Mouse (Mus musculus) heart, embryonic 11.5 days (tissue): ENCODE measurements at regions not wholly inside any gene's neighbourhood (a gene's known extent, or its start where the extent isn't known, plus 50 kb on each side); places are given as distances from the start of the nearest gene placed in this dataset.

Source experiments
- ATAC-seq: fragments of 200-750 bp; cut with Nextera tagmentation; replicated peaks from 2 replicates; pipeline ENCODE4 v1.8.0; 2017; ENCODE audit warnings: moderate library complexity; ENCODE audit not compliant: insufficient number of reproducible peaks, low FRiP score, low TSS enrichment
- H3K27ac ChIP-seq: fragments of 300-500 bp; sonication (generic); 2 replicates; pipeline ENCODE4 v1.5.1; 2014; ENCODE audit warnings: mild to moderate bottlenecking, low read depth, low read length
- H3K27me3 ChIP-seq: fragments of 300-500 bp; sonication (generic); 2 replicates; pipeline ENCODE4 v1.6.1; 2014; ENCODE audit warnings: mild to moderate bottlenecking, low read length, mixed read lengths; ENCODE audit not compliant: control insufficient read depth, insufficient read depth
- H3K36me3 ChIP-seq: fragments of 300-500 bp; sonication (generic); 2 replicates; pipeline ENCODE4 v1.6.1; 2014; ENCODE audit warnings: mild to moderate bottlenecking, low read length, moderate library complexity, mixed read lengths; ENCODE audit not compliant: control insufficient read depth, insufficient read depth
- H3K4me1 ChIP-seq: fragments of 300-500 bp; sonication (generic); 2 replicates; pipeline ENCODE4 v1.6.1; 2014; ENCODE audit warnings: low read length; ENCODE audit not compliant: control insufficient read depth, insufficient read depth
- H3K4me2 ChIP-seq: fragments of 300-500 bp; sonication (generic); 2 replicates; pipeline ENCODE4 v1.6.1; 2014; ENCODE audit warnings: mild to moderate bottlenecking, moderate library complexity
- H3K4me3 ChIP-seq: fragments of 300-500 bp; sonication (generic); 2 replicates; pipeline ENCODE4 v1.5.1; 2014; ENCODE audit warnings: low read depth, low read length
- H3K9ac ChIP-seq: fragments of 300-500 bp; sonication (generic); 2 replicates; pipeline ENCODE4 v1.6.1; 2014; ENCODE audit warnings: mild to moderate bottlenecking, low read depth, low read length, moderate library complexity
- H3K9me3 ChIP-seq: fragments of 300-500 bp; sonication (generic); replicated peaks from 2 replicates; pipeline ENCODE4 v1.6.1; 2016; ENCODE audit warnings: low read length; ENCODE audit not compliant: control insufficient read depth
- WGBS: fragments of 180-500 bp; shearing (Covaris S2); extraction: QIAGEN DNeasy Blood & Tissue Kit; methylation state at CpG from one replicate; pipeline ENCODE4 v1.1.7; 2014; ENCODE audit not compliant: insufficient replicate concordance; 5-methylcytosine and 5-hydroxymethylcytosine counted together

DNA sequence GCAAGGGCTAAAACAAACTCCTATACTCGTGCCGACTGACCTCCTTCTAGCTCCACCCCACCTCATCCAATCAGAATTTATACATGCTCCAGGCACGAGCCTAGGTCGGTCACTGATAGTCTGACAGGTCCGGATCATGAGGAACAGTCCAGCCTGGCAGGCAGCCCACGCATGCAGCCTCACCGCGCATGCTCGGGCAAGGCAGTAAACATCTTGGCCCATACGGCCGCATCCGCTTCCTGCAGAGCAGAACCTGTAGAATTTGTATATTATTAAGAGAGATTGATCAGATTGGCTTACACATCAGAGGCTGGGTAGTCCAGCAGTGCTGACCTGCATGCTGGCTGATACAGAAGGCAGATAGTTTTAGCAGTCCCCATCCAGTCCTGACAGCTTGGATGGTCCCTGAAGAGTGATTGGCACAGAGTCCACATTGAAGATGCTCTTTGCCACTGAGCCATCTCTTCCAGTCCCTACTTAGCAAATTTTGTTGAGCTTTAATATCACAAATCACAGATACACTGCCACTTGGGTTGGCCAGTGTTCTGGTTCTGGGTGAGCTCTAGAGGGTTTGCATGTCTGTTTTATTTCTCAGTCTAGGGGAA lies 78.2 kb upstream of the Tmem150c start:
- H3K4me2 ChIP-seq = no peak overlapping the region
- no peaks in the 10 kb centered on the region for H3K4me1 ChIP-seq
- H3K9me3 ChIP-seq = no peaks in the 10 kb centered on the region; the same call in 1 of the 2 replicates
- H3K9ac ChIP-seq = no peak overlapping the region
- no peaks in the 10 kb centered on the region for H3K36me3 ChIP-seq
- H3K27me3 ChIP-seq = no peaks in the 10 kb centered on the region
- WGBS = 87% methylated on average over 12 of the region's 12 CpGs
- ATAC-seq = no peak
- no peak overlapping the region for H3K27ac ChIP-seq
- H3K4me3 ChIP-seq = no peak overlapping the region

DNA sequence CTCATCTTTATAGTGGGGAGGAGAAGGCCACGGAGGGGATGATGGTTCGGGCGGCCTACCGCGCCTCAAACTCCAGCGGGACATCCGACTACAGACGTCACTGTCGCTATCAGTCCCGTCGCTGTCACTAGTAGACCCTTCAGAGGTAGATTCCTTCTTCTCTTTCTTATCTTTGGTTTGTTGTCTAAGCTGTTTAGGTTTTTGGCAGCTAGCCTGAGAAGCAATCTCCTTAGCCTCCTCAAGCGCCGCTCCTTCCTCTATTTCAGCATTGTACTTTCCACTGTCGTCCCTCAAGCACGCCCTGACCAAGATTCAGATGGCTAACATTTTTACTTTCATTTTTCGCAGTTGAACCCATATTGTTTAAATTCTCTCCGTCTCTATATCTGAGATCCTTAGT lies 76.7 kb upstream of the Tmem150c start:
- WGBS = 84% methylated on average over 17 of the region's 17 CpGs
- no peaks in the 10 kb centered on the region for H3K36me3 ChIP-seq
- H3K9ac ChIP-seq = no peak overlapping the region
- H3K4me1 ChIP-seq = no peaks in the 10 kb centered on the region
- no peak overlapping the region for H3K4me3 ChIP-seq
- no peak overlapping the region for H3K4me2 ChIP-seq
- no peaks in the 10 kb centered on the region; the same call in 1 of the 2 replicates for H3K9me3 ChIP-seq
- H3K27me3 ChIP-seq = no peaks in the 10 kb centered on the region
- ATAC-seq = no peak
- no peak overlapping the region for H3K27ac ChIP-seq

GRCm38 (mm10) chr5:100232076-100232475 lies 72.5 kb upstream of the Tmem150c start:
- H3K9me3 ChIP-seq = no peaks in the 10 kb centered on the region
- H3K27me3 ChIP-seq = no peaks in the 10 kb centered on the region
- H3K4me2 ChIP-seq = no peak overlapping the region
- H3K4me3 ChIP-seq = no peak overlapping the region
- H3K27ac ChIP-seq = no peak overlapping the region
- H3K36me3 ChIP-seq = no peaks in the 10 kb centered on the region
- H3K9ac ChIP-seq = no peak overlapping the region
- 78% methylated on average over 7 of the region's 7 CpGs for WGBS
- ATAC-seq = no peak
- H3K4me1 ChIP-seq = no peaks in the 10 kb centered on the region

GRCm38 (mm10) chr5:100231574-100231973 lies 72.0 kb upstream of the Tmem150c start:
- 80% methylated on average over 11 of the region's 11 CpGs for WGBS
- Histone ChIP-seq H3K36me3 (no peaks in the 10 kb centered on the region), H3K27ac (no peak overlapping the region), H3K9ac (no peak overlapping the region), H3K4me1 (no peaks in the 10 kb centered on the region), H3K27me3 (no peaks in the 10 kb centered on the region), H3K4me2 (no peak overlapping the region), H3K9me3 (no peaks in the 10 kb centered on the region), H3K4me3 (no peak overlapping the region)
- ATAC-seq = no peak

GRCm38 (mm10) chr5:100230038-100230437 lies 70.4 kb upstream of the Tmem150c start:
- Histone ChIP-seq H3K9ac (no peak overlapping the region), H3K9me3 (no peaks in the 10 kb centered on the region), H3K4me2 (no peak overlapping the region), H3K4me1 (no peaks in the 10 kb centered on the region), H3K27me3 (no peaks in the 10 kb centered on the region), H3K4me3 (no peak overlapping the region), H3K36me3 (no peaks in the 10 kb centered on the region), H3K27ac (no peak overlapping the region)
- WGBS = 82% methylated on average over 4 of the region's 4 CpGs
- no peak for ATAC-seq

DNA sequence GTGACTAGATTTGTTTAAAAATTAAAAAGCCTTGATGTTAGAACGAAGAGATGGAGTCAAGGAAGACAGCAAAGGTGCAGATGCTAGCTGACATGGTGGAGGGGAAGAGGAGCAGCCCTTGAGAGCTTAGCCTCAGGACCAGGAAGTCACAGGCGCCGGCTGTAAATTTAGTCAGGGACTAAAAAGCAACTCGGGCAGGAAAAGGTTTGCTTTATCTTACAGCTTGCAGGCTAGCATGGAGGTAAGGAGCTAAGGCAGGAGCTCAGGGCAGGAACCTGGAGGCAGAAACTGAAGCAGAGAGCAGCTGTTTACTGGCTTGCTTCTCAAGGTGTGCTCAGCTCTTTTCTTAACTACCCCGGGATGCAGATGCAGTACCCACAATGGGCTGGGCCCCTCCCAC lies 68.3 kb upstream of the Tmem150c start:
- Histone ChIP-seq H3K4me2 (no peak overlapping the region), H3K9ac (no peak overlapping the region), H3K9me3 (no peaks in the 10 kb centered on the region), H3K4me1 (no peaks in the 10 kb centered on the region), H3K27ac (no peak overlapping the region), H3K4me3 (no peak overlapping the region), H3K27me3 (no peaks in the 10 kb centered on the region), H3K36me3 (no peaks in the 10 kb centered on the region)
- ATAC-seq = no peak
- 62% methylated on average over 5 of the region's 5 CpGs for WGBS

- Histone ChIP-seq H3K36me3 (no peaks in the 10 kb centered on the region), H3K9me3 (no peaks in the 10 kb centered on the region), H3K27me3 (peaks cover 3% of the 10 kb centered on the region), H3K4me1 (no peaks in the 10 kb centered on the region), H3K27ac (no peak overlapping the region), H3K4me3 (no peak overlapping the region), H3K9ac (no peak overlapping the region), H3K4me2 (no peak overlapping the region)
- ATAC-seq = no peak
- WGBS = 66% methylated on average over 17 of the region's 17 CpGs
Measured at GRCm38 (mm10) chr5:100226571-100227235, 67.1 kb upstream of the Tmem150c start.

DNA sequence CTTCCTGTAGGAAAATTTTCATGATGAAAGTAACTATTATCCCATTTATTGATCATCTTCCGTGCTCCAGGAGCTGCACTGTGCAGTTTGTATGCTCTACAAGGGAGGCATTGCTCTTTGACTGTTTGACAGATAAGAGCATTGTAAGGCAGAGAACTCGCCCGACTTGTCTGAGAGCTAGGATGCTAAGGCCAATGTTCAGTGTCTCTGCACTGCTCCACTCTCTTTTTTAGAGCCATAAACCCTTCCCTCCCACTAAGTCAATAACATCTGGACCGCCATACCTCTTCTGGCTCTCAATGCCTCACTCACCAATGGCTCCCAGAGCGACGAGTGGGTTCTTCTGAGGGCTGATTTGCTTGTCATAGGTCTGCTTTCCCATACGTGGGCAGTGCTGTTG lies 65.9 kb upstream of the Tmem150c start:
- no peak overlapping the region for H3K9ac ChIP-seq
- H3K4me3 ChIP-seq = no peak overlapping the region
- H3K9me3 ChIP-seq = no peaks in the 10 kb centered on the region
- H3K4me2 ChIP-seq = no peak overlapping the region
- H3K27ac ChIP-seq = no peak overlapping the region
- WGBS = 53% methylated on average over 7 of the region's 7 CpGs
- H3K4me1 ChIP-seq = no peaks in the 10 kb centered on the region
- H3K27me3 ChIP-seq = peaks cover 3% of the 10 kb centered on the region
- no peak for ATAC-seq
- H3K36me3 ChIP-seq = no peaks in the 10 kb centered on the region

GRCm38 (mm10) chr5:100224773-100225363 lies 65.3 kb upstream of the Tmem150c start:
- Histone ChIP-seq H3K27me3 (peaks cover 3% of the 10 kb centered on the region), H3K4me2 (no peak overlapping the region), H3K4me3 (no peak overlapping the region), H3K36me3 (no peaks in the 10 kb centered on the region), H3K9ac (no peak overlapping the region), H3K9me3 (no peaks in the 10 kb centered on the region), H3K4me1 (no peaks in the 10 kb centered on the region), H3K27ac (no peak overlapping the region)
- WGBS = 74% methylated on average over 10 of the region's 10 CpGs
- no peak for ATAC-seq
